Mouse (Mus musculus): ENCODE results near the gene Bnip2. TPM values are rescaled to one million over a fixed set of nuclear protein-coding genes. Genes with fewer than 3 reads are reported as not detected.
"Not testable (repeated sequence)": the region's sequence is repeated elsewhere in the genome, so short reads cannot be mapped to it uniquely, and the experiment has no call there.

Gene Bnip2
- polyA plus RNA-seq, 1 experiment from 2014 or later: 76.1 TPM

GRCm38 (mm10) chr9:70012408-70012901 lies 23.2 kb downstream of the Bnip2 start, which contains the start of gene Gtf2a2:
Gtf2a2 (plus strand) TSS chr9:70012550.
- Histone ChIP-seq H3K4me3 (peak within 1 kb of the TSS; percentile 67), H3K27ac (replicated peaks) (peak within 1 kb of the TSS; percentile 90), H3K9me3 (no peaks in the 10 kb centered on the region), H3K27me3 (no peaks in the 10 kb centered on the region), H3K36me3 (peaks cover 31% of the 10 kb centered on the region), H3K9ac (peak within 1 kb of the TSS; percentile 83), H3K4me1 (replicated peaks) (peaks cover 21% of the 10 kb centered on the region), H3K4me2 (peak within 1 kb of the TSS; percentile 65)
- ATAC-seq (ENCODE audit: low read depth): peak; percentile 98
- WGBS: under 1% methylated on average over 56 of the region's 57 CpGs

GRCm38 (mm10) chr9:70015632-70016031 lies 26.4 kb downstream of the Bnip2 start:
- WGBS: 88% methylated on average over 2 of the region's 2 CpGs
- no peak overlapping the region for H3K9ac ChIP-seq
- H3K4me2 ChIP-seq: no peak overlapping the region
- H3K4me3 ChIP-seq: no peak overlapping the region
- H3K4me1 ChIP-seq (replicated peaks): peaks cover 21% of the 10 kb centered on the region
- ATAC-seq (ENCODE audit: low read depth): no peak
- H3K27me3 ChIP-seq: no peaks in the 10 kb centered on the region
- H3K27ac ChIP-seq (replicated peaks): no peak overlapping the region
- no peaks in the 10 kb centered on the region for H3K9me3 ChIP-seq
- peaks cover 9% of the 10 kb centered on the region for H3K36me3 ChIP-seq

GRCm38 (mm10) chr9:70018879-70019278 lies 29.6 kb downstream of the Bnip2 start:
- Histone ChIP-seq H3K9ac (no peak overlapping the region), H3K9me3 (no peaks in the 10 kb centered on the region), H3K27me3 (no peaks in the 10 kb centered on the region), H3K4me1 (replicated peaks) (peaks cover 7% of the 10 kb centered on the region), H3K27ac (replicated peaks) (no peak overlapping the region), H3K4me3 (no peak overlapping the region), H3K4me2 (no peak overlapping the region), H3K36me3 (peaks cover 21% of the 10 kb centered on the region)
- ATAC-seq (ENCODE audit: low read depth): no peak

- ATAC-seq (ENCODE audit: low read depth): no peak
- H3K9ac ChIP-seq: no peak overlapping the region
- no peaks in the 10 kb centered on the region for H3K27me3 ChIP-seq
- no peaks in the 10 kb centered on the region for H3K9me3 ChIP-seq
- H3K4me2 ChIP-seq: no peak overlapping the region
- 80% methylated on average over 1 of the region's 1 CpGs for WGBS
- H3K27ac ChIP-seq (replicated peaks): no peak overlapping the region
- H3K4me1 ChIP-seq (replicated peaks): no peaks in the 10 kb centered on the region
- H3K36me3 ChIP-seq: peaks cover 21% of the 10 kb centered on the region
- H3K4me3 ChIP-seq: no peak overlapping the region
Observed at GRCm38 (mm10) chr9:70021610-70022009, 32.3 kb downstream of the Bnip2 start.

GRCm38 (mm10) chr9:70022083-70022482 lies 32.8 kb downstream of the Bnip2 start:
- Histone ChIP-seq H3K4me1 (replicated peaks) (no peaks in the 10 kb centered on the region), H3K9ac (no peak overlapping the region), H3K4me3 (no peak overlapping the region), H3K27ac (replicated peaks) (no peak overlapping the region), H3K36me3 (peaks cover 21% of the 10 kb centered on the region), H3K9me3 (no peaks in the 10 kb centered on the region), H3K4me2 (no peak overlapping the region), H3K27me3 (no peaks in the 10 kb centered on the region)
- WGBS: 97% methylated on average over 4 of the region's 4 CpGs
- ATAC-seq (ENCODE audit: low read depth): no peak

GRCm38 (mm10) chr9:70023615-70024014 lies 34.3 kb downstream of the Bnip2 start:
- not testable (repeated sequence) for H3K4me1 ChIP-seq (replicated peaks); H3K27ac ChIP-seq (replicated peaks); H3K9ac ChIP-seq; ATAC-seq (ENCODE audit: low read depth); H3K4me2 ChIP-seq; H3K4me3 ChIP-seq; H3K9me3 ChIP-seq; H3K27me3 ChIP-seq
- H3K36me3 ChIP-seq: peaks cover 21% of the 10 kb centered on the region
- WGBS: 61% methylated on average over 1 of the region's 1 CpGs

GRCm38 (mm10) chr9:70024648-70025047 lies 35.4 kb downstream of the Bnip2 start:
- ATAC-seq (ENCODE audit: low read depth): no peak
- Histone ChIP-seq H3K9ac (no peak overlapping the region), H3K4me1 (replicated peaks) (no peaks in the 10 kb centered on the region), H3K27ac (replicated peaks) (no peak overlapping the region), H3K27me3 (no peaks in the 10 kb centered on the region), H3K9me3 (no peaks in the 10 kb centered on the region), H3K36me3 (peaks cover 18% of the 10 kb centered on the region), H3K4me3 (no peak overlapping the region), H3K4me2 (no peak overlapping the region)

GRCm38 (mm10) chr9:70025365-70026012 lies 36.2 kb downstream of the Bnip2 start:
- Histone ChIP-seq H3K27ac (replicated peaks) (no peak overlapping the region), H3K4me1 (replicated peaks) (no peaks in the 10 kb centered on the region), H3K27me3 (no peaks in the 10 kb centered on the region), H3K4me3 (no peak overlapping the region), H3K36me3 (0 out of 2 replicates have a peak, but pooled peaks cover 13% of the 10 kb centered on the region), H3K9ac (no peak overlapping the region), H3K9me3 (no peaks in the 10 kb centered on the region), H3K4me2 (no peak overlapping the region)
- WGBS: 92% methylated on average over 2 of the region's 2 CpGs
- ATAC-seq (ENCODE audit: low read depth): no peak

GRCm38 (mm10) chr9:70032167-70032566 lies 42.9 kb downstream of the Bnip2 start:
- Histone ChIP-seq H3K9me3 (no peaks in the 10 kb centered on the region), H3K9ac (no peak overlapping the region), H3K4me1 (replicated peaks) (no peaks in the 10 kb centered on the region), H3K4me2 (no peak overlapping the region), H3K4me3 (no peak overlapping the region), H3K27me3 (no peaks in the 10 kb centered on the region), H3K36me3 (no peaks in the 10 kb centered on the region), H3K27ac (replicated peaks) (no peak overlapping the region)
- WGBS: 86% methylated on average over 1 of the region's 1 CpGs
- ATAC-seq (ENCODE audit: low read depth): no peak

- Histone ChIP-seq H3K36me3 (no peaks in the 10 kb centered on the region), H3K4me2 (no peak overlapping the region), H3K27ac (replicated peaks) (no peak overlapping the region), H3K9me3 (no peaks in the 10 kb centered on the region), H3K4me1 (replicated peaks) (no peaks in the 10 kb centered on the region), H3K9ac (no peak overlapping the region), H3K4me3 (no peak overlapping the region), H3K27me3 (no peaks in the 10 kb centered on the region)
- no peak for ATAC-seq (ENCODE audit: low read depth)
- 74% methylated on average over 9 of the region's 9 CpGs for WGBS
Observed at GRCm38 (mm10) chr9:70033056-70033455, 43.8 kb downstream of the Bnip2 start.

GRCm38 (mm10) chr9:70034702-70035101 lies 45.4 kb downstream of the Bnip2 start:
- no peak overlapping the region for H3K27ac ChIP-seq (replicated peaks)
- no peaks in the 10 kb centered on the region for H3K9me3 ChIP-seq
- H3K36me3 ChIP-seq: no peaks in the 10 kb centered on the region
- H3K9ac ChIP-seq: no peak overlapping the region
- H3K4me1 ChIP-seq (replicated peaks): no peaks in the 10 kb centered on the region
- no peak overlapping the region for H3K4me2 ChIP-seq
- no peak for ATAC-seq (ENCODE audit: low read depth)
- no peaks in the 10 kb centered on the region for H3K27me3 ChIP-seq
- WGBS: 94% methylated on average over 7 of the region's 7 CpGs
- H3K4me3 ChIP-seq: no peak overlapping the region

GRCm38 (mm10) chr9:70036646-70037045 lies 47.4 kb downstream of the Bnip2 start:
- 74% methylated on average over 4 of the region's 4 CpGs for WGBS
- H3K9me3 ChIP-seq: no peaks in the 10 kb centered on the region
- H3K36me3 ChIP-seq: no peaks in the 10 kb centered on the region
- H3K9ac ChIP-seq: no peak overlapping the region
- no peak overlapping the region for H3K4me3 ChIP-seq
- no peak overlapping the region for H3K4me2 ChIP-seq
- H3K4me1 ChIP-seq (replicated peaks): no peaks in the 10 kb centered on the region
- no peak overlapping the region for H3K27ac ChIP-seq (replicated peaks)
- ATAC-seq (ENCODE audit: low read depth): no peak
- no peaks in the 10 kb centered on the region for H3K27me3 ChIP-seq

- no peak within 1 kb of the TSS for H3K9ac ChIP-seq
- H3K27me3 ChIP-seq: no peaks in the 10 kb centered on the region
- 92% methylated on average over 7 of the region's 7 CpGs for WGBS
Observed at GRCm38 (mm10) chr9:70037988-70038387, 48.7 kb downstream of the Bnip2 start, which contains the start of gene Gcnt3. Gcnt3 (minus strand) TSS chr9:70038088.

More at GRCm38 (mm10) chr9:70037988-70038387, 48.7 kb downstream of the Bnip2 start, which contains the start of gene Gcnt3:
- H3K9me3 ChIP-seq: no peaks in the 10 kb centered on the region
- no peak within 1 kb of the TSS for H3K4me3 ChIP-seq
- no peak within 1 kb of the TSS for H3K4me2 ChIP-seq
- ATAC-seq (ENCODE audit: low read depth): no peak
- H3K4me1 ChIP-seq (replicated peaks): no peaks in the 10 kb centered on the region
- no peaks in the 10 kb centered on the region for H3K36me3 ChIP-seq
- H3K27ac ChIP-seq (replicated peaks): no peak within 1 kb of the TSS

Measured in neural tube, embryonic 13.5 days (tissue).